Mouse (Mus musculus): ENCODE data around the gene Eif5b.
A peak's percentile ranks its signal among the peaks of the same experiment; 100 is the strongest.

DNA sequence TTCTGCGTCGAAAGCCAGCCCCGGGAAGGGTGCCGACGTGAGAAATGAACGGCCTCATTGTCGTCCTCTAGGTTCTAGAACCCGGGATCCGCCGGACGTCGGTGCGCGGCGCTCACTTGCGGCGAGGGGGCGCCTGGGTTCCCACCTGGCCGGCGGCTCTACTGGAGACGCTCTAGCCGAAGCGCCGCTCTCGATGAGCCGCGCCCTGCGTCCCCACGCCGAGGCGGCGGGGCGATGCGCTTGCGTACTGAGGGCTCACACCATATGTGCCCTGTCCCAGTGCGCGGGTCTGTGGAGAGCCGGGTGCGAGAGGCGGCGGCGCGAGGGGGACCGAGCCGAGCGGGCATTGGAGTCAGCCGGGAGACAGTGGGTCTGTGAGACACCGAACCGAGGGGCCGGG is at the start of gene Eif5b, which contains the start of gene Txndc9:
- TF ChIP-seq CTCF (IDR thresholded peaks at IDR 0.05; ENCODE audit: control insufficient read depth, insufficient read depth, insufficient replicate concordance, low read depth, low read length) (peak; percentile 26; the same call in 1 of the 2 replicates), POLR2A (IDR thresholded peaks at IDR 0.05; ENCODE audit: control insufficient read depth, low read depth, low read length) (peak; percentile 80)

Data from testis, adult 2 months (tissue).